Mouse (Mus musculus) kidney, adult 18-20 months (tissue): Measurements from ENCODE around the gene Eef1a2.
"Not testable (repeated sequence)": the region's sequence is repeated elsewhere in the genome, so short reads cannot be mapped to it uniquely, and the experiment has no call there.

Source experiments
- DNase-seq: peaks from one replicate; pipeline ENCODE4 v3.0.0; 2021

Eef1a2 gene

GRCm38 (mm10) chr2:181156248-181157121 is at the start of gene Eef1a2:
Gene Eef1a2, minus strand, starts transcription at chr2:181157014.
- no peak for DNase-seq

- DNase-seq = no peak
Measured at GRCm38 (mm10) chr2:181206118-181206517, 49.3 kb upstream of the Eef1a2 start.

GRCm38 (mm10) chr2:181205678-181206077 is 48.9 kb upstream of the Eef1a2 start:
- no peak for DNase-seq

- DNase-seq = no peak
Measured at GRCm38 (mm10) chr2:181202886-181203285, 46.1 kb upstream of the Eef1a2 start.

GRCm38 (mm10) chr2:181202422-181202821 is 45.6 kb upstream of the Eef1a2 start, which contains the start of gene Ptk6:
Gene Ptk6, minus strand, starts transcription at chr2:181202789.
- DNase-seq = no peak

GRCm38 (mm10) chr2:181201606-181202005 is 44.8 kb upstream of the Eef1a2 start:
- DNase-seq = no peak

- DNase-seq = peak; percentile 57
Measured at GRCm38 (mm10) chr2:181196628-181197300, 40.0 kb upstream of the Eef1a2 start.

GRCm38 (mm10) chr2:181193044-181193443 is 36.2 kb upstream of the Eef1a2 start:
- no peak for DNase-seq

GRCm38 (mm10) chr2:181191936-181192335 is 35.1 kb upstream of the Eef1a2 start:
- no peak for DNase-seq

- not testable (repeated sequence) for DNase-seq
Measured at GRCm38 (mm10) chr2:181191385-181191784, 34.6 kb upstream of the Eef1a2 start.

- no peak for DNase-seq
Measured at GRCm38 (mm10) chr2:181189321-181189720, 32.5 kb upstream of the Eef1a2 start.

- no peak for DNase-seq
Measured at GRCm38 (mm10) chr2:181188681-181189080, 31.9 kb upstream of the Eef1a2 start.

GRCm38 (mm10) chr2:181187121-181188000 is 30.5 kb upstream of the Eef1a2 start, which contains the start of gene Ppdpf:
Gene Ppdpf, plus strand, starts transcription at chr2:181187247.
- peak; percentile 94 for DNase-seq

- peak; percentile 91 for DNase-seq
Measured at GRCm38 (mm10) chr2:181186635-181187034, 29.8 kb upstream of the Eef1a2 start.

- no peak for DNase-seq
Measured at GRCm38 (mm10) chr2:181180898-181181297, 24.1 kb upstream of the Eef1a2 start.

- no peak for DNase-seq
Measured at GRCm38 (mm10) chr2:181178471-181178870, 21.7 kb upstream of the Eef1a2 start.

GRCm38 (mm10) chr2:181178015-181178414 is 21.2 kb upstream of the Eef1a2 start:
- DNase-seq = no peak

GRCm38 (mm10) chr2:181174646-181175045 is 17.8 kb upstream of the Eef1a2 start:
- DNase-seq = no peak

GRCm38 (mm10) chr2:181166469-181166868 is 9.7 kb upstream of the Eef1a2 start:
- DNase-seq = no peak

GRCm38 (mm10) chr2:181160821-181161220 is 4.0 kb upstream of the Eef1a2 start:
- DNase-seq = no peak

- DNase-seq = no peak
Measured at GRCm38 (mm10) chr2:181159771-181160170, 3.0 kb upstream of the Eef1a2 start.

- no peak for DNase-seq
Measured at GRCm38 (mm10) chr2:181159091-181159514, 2.3 kb upstream of the Eef1a2 start.

GRCm38 (mm10) chr2:181158471-181158870 is 1.7 kb upstream of the Eef1a2 start:
- DNase-seq = no peak
